Mouse (Mus musculus): ENCODE results near the gene Rraga. TPM values are rescaled to one million over a fixed set of nuclear protein-coding genes. Genes with fewer than 3 reads are reported as not detected.

The Rraga gene
- total RNA-seq (2022): 100 to 1,000 TPM; 106 to 122 (median 118) TPM

DNA sequence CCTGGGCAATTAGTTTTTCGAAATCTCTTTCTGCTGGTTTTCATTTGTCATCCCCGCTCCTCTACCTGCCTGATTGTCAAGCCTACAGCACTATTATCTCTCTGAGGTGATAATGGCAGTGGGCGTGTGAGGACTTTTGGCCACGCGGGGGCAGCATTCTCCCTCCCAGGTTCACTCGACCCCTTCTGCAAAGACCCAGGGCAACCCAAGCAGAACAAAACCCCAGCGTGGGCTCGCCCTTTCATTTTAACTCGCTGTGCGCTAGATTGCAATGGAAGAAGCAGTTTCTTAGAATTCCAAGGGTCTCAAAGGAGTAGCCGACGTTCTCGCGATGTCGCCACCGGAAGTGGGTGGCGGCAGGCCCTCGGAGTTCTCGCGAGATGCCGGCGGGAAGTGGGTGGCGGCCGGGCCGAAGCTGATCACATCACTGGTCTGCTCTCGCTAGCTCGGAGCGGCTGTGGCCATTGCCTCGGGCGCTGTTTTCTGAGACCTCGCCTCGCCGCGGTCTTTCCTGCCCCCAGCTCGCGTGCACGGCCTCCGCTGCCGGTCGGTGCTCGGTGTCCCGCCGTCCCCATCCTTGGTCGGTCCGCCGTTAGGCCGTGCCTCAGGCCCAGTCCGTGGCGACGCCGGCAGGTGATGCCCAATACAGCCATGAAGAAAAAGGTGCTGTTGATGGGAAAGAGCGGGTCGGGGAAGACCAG, at the start of gene Rraga:
Rraga (plus strand) TSS at position 386 of the 701 bp plus-strand sequence.
- peak; percentile 92 for DNase-seq

DNA sequence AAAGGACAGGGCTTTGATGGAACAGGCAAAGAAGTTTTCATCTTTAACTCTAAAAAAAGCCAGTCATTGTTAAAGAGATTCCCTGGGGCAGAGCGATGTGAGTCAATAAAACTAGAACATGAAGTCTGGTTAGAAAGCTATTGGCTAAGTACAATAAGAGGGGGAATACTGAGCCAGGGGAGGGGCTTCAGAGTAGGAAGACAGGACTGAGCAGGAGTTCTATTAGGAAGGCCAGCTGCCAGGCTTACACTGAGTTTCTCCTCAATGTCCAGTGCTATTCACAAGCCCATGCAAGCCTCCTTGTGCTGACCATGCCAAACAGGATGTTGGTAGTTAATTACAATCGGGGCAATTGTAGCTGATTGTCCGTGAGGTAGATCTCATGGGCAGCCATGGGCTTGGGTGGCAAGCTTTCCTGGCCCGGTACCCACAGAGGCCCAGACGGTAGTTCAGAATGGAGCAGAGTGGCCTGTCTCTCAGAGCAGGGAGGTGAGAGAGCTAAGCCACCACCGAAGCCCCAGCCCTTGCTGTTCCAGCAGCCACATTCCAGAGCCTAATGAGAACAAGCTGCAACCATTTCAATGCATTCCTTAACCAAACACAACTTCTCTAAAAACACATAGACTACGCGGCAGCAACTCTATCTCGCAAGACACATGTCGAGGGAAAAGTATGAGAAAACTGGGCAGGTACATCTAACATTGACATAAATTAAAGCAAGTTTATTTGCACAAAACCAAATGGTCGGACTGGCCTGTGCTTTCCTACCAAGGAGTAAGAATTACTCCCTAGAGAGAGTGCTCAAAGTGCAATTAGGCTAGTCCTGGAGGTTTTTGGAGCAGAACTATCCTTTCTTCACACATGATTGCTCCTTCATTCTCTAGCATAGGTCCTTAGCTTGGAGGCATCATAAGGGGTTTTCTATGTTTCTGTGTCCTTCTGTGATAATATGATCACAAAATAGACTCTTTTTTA, 48.0 kb upstream of the Rraga start:
- DNase-seq: no peak

DNA sequence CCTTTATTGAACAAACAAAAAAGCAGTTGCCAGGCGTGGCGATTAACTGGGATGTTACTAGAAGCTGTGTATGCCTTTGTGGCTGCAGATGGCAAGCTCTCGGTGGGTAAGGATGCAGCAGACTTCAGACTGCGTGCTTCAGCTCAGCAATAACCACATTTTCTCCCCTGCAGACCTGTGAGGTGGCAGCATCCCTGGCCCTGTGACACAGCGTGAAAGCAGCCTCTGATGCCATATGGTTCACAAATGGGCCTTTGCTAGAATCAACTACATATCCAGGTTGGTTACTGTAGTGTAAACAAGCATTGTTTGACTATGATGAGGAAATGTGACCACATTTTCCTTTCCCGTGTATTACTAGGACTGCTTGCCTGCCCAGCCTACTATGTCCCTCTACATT, 46.3 kb upstream of the Rraga start:
- no peak for DNase-seq

DNA sequence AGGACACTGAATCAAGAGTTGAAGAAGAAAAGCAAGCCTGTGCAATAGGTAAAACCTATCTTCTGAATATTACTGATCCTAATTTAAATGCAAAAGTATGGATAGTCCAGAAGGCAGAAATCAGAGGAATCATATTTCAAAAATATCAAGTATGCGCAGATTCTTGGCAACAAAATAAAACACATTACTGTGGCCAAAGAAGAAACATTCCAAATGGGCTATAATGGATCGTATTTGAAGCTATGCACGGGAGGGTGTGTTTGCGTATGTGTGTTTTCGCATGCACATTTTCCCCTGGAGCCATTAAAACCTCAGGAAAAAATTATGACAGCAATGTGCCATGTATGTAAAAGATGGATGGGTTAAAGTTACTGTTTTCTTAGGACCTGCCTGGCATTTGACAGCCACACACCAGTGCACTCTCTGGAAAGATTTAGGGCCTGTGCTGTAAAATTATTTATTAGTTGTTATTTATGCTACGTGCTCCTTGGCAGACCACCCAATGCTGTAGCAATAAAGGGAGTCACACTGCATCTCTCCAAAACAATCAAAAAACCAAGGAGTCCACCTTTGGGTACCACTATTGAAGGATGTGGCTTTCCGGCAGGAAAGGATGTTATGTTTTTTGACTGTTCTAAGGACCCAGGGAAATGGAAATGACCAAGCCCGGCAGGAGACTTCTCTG, 41.9 kb upstream of the Rraga start:
- DNase-seq: no peak

DNA sequence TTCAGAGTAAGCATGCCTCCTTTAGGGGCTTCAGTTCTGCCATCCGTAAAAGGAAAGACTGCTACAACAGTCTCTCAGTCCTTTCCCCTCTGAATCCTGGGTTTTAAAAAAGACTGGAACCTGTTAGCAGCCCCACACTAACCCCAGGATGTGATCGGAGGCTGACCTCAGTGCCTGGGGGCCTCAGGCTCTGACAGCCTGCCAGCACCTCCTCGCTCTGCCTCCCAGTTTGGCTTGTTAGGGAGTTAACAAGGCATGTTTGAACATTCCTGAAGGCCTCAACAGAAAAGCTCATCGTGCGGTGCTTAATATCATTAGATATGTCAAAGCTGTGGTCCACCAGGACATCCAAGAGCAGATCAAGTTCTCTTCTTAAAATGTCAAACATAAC, 41.4 kb upstream of the Rraga start:
- no peak for DNase-seq

DNA sequence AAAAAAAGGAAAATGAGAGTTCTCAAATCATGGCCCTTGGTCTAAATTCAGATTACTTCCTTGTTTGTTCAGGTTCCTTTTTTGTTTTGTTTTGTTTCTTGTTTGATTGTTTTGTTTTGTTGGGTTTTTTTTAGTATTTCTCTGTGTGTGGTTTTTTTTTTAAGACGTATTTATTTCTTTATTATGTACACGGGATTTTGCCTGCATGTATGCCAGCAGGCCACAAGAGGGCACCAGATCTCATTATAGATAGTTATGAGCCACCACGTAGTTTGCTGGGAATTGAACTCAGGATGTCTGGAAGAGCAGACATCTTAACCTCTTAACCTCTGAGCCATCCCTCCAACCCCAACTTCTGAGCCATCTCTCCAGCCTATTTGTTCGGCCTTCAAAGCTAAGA, 37.5 kb upstream of the Rraga start:
- no peak for DNase-seq

DNA sequence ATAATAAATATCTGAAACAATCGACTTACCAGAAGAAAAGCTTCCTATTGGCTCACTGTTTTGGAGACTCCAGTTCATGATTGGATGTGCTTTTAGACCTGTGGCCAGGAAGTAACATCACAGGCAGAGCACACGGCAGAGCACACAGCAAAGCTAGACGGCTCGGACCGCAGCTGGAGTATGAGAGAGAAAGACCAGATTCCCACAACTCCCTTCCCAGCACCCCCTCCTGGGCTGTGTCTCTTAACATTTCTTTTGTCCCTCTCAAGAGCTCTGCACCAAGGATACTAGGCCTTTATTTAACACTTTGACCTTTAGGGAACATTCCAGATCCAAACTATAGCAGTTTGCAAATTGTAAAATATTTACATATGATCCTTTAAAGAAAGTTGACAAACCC, 36.5 kb upstream of the Rraga start:
- no peak for DNase-seq

DNA sequence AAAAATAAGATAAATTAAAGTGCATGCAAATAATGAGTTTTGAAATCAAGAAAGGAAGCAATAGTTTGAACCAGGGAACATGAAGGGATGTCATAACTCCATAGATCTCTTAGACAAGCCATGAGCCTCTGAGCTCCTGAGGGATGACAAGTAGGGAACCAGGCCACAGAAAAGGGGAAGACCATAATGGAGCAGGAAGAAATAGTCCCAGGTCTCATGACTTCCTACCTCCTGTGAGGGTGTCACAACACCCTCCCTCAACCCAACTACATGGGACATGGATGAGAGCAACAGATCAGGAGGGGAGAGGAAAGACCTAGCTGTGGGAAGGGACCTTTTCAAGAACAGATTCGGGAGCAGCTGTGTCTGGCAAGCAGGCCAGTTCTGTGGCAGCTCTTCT, 33.9 kb upstream of the Rraga start:
- DNase-seq: no peak

DNA sequence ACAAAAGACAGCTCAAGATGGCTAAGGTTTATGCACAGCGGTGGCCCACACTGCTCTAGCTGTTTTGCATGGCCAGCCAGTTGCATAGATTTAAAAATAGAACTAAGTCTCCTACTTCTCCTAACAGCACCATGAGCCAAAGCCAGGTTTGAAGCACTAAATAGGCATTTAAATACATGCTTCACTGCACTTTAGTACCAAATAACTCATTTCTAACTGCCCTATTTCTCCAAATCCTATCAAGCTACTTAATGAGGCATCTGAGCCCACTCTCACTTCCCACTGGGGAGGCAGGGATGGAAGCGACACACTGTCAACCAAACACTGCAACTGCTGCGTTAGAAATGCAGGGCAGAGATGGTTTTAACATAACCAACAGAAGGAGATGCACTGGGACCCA, 31.5 kb upstream of the Rraga start:
- DNase-seq: no peak

DNA sequence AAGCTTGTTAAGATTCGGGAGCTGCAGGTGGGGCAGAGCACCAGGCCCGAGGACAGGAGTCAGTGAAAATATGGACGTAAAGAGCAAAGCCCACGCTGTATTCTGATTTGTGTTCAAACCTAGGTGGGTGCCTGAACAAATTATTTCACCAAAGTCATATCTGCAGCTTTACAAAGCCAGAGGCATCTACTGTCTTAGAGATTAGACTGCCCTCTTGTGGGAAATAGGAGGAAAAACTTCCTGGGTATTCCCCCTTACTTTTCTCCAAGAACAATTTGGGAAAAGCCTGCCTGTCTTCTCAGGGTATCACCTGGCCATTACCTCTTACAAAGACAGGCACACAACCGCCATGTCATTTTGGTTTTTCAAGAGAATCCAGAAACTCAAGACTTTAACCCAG, 29.9 kb upstream of the Rraga start:
- no peak for DNase-seq

DNA sequence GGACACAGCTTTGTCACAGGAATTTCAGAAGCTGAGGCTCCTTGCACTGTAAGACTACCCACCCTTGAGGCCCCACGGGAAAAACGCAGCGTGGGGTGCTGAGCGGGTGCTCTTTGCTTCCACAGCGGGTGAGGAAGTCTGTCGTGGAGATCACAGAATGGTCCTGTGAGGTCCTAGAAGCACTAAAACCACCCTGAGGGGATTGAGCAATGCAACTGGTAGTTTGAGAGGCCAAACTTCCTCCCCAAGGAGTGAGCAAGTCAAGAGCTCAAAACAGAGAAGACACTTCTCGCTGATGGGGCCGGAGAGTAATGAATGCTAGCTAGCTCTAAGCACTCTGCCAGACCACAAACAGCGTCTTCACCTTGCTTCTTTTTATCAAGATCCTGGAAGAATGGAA, 27.1 kb upstream of the Rraga start:
- no peak for DNase-seq

DNA sequence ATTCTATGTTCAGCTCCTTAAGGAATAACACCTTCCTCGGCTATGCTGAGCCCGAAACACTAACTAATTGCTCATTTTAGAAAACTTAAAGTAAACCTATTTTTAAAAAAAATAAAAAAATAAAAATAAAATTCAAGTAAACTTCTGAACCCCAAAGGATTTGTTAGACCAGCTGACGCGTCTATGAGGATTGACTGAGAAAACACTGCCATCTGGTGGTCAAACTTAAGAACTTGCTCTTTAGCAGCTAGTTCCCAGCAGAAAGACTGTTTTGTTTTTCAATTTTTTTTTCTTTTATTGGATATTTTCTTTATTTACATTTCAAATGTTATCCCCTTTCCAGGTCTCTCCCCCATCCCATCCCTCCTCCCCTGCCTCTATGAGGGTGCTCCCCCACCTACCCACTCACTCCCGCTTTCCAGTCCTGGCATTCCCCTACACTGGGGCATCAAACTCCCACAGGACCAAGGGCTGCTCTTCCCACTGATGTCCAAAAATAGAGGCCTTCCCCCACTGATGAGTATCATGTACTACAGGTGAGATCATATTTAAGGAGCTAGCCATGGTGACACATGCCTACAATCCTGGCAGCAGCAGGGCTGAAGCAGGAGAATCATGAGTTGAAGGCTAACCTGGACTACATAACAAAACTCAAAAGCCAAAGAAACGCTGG, 20.3 kb upstream of the Rraga start:
- no peak for DNase-seq

DNA sequence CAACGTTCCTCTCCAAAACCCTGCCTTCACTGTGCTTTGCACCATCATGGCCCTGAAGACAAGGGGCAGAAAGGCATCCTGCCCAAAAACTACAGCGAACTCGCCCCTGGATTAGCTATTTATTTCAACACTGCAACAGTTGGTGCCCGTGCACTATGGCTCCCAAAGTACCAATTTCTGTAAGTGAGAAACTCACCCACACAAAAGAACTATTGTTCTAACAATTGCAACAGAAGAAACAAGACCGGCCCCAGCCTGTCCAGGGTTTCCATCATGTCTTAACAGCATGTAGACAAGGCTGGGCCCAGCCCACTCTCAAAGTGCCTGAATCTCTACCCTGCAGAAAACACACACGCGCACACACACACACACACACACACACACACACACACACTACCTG, 18.1 kb upstream of the Rraga start:
- DNase-seq: no peak

DNA sequence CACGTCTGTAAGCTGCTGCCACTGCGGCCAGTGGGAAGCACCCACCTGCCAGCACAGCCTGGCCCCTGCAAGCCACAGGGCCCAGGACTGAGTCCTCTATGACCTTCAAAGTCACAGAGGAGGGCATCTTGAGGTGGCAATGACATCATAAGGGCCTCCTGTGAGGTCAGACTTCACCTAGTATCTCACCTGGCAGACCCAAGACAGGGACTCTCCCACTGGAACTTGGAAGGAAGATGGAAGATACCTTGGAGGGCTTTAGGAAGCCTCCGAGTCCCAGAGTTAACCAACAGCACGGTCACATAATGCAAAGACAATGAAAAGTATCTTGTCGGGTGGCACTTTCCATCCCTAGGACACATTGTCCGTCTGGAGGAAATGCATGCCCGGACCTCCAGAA, 17.2 kb upstream of the Rraga start, which contains the start of gene Saxo1:
Saxo1 (minus strand) TSS at position 101 of the 400 bp plus-strand sequence.
- DNase-seq: no peak

DNA sequence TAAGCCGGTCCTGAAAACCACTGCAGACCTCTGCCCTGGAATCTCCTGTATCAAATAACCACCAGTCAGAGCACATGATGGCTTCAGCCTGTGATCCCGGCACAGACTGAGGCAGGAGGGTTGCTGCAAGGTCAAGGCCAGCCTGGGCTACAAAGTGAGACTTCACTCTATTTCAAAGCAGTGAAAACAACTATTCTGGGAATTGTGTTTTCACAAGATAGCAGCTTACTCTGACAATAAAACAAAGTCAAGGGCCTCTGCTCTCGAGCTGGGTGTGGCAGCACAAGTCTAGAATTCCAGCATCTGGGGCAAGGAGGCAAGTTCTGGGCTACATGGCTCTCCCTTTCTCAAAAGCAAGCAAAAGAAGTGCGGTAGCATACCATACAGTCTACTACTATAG, 16.5 kb upstream of the Rraga start:
- DNase-seq: no peak

DNA sequence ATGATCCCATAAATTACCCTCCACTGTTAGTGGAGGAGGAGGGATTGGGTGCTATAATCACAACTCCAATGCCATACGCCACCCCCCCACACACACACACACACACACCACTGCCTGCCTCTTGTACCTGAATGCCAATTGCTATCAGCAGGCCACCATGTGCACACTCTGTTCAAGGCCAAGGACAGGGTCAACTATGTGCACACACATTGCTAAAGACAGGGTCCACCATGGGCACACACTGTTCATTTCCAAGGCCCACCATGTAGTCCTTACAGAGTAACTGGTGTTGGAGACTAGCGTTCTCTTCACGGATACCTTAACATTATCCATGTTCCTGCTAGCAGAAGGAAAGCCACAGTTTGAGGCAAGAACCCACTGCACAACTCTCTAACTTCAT, 14.4 kb upstream of the Rraga start:
- DNase-seq: no peak

DNA sequence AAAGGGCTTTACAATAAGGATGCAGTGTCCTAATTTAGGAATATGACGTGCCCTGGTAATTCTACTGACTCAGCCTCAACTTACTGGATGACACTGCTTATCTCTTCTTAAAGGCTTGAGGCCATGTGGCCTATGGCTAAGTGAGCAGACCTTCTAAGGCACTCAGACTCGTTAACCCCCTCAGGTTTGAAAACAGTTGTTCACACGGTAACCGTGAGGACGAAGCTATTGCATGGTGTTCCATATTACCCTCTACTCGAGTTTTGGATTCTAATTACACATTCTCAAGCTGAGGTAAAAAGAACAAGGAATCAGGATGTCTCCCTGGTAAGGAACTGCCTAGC, 557 bp upstream of the Rraga start:
- no peak for DNase-seq

DNA sequence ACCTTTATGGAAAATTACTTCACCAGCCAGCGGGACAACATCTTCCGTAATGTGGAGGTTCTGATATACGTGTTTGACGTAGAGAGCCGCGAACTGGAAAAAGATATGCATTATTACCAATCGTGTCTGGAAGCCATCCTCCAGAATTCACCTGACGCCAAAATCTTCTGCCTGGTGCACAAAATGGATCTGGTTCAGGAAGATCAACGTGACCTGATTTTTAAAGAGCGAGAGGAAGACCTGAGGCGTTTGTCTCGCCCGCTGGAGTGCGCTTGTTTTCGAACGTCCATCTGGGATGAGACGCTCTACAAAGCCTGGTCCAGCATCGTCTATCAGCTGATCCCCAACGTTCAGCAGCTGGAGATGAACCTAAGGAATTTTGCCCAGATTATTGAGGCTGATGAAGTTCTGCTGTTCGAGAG, 663 bp downstream of the Rraga start:
- no peak for DNase-seq

DNA sequence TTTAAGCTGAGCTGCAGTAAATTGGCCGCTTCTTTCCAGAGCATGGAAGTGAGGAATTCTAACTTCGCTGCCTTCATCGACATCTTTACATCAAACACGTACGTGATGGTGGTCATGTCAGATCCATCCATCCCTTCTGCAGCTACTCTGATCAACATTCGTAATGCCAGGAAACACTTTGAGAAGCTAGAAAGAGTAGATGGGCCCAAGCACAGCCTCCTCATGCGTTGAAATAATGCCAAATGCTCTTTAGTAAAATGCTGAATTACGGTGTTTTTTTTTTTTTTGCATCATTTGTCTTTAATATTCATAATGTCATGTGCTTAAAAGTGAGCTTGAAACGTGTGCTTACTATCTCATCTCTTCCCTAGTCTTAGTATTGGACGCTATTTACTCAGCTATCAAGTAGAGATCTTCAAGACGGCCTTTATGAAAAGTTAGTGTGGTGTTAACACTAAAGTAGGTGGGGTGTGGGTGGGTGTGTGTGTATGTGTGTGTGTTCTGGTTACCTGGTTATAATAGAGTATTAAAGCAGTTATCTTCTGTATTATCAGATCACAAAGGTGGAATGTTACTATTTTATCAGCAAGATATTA, 1.3 kb downstream of the Rraga start:
- DNase-seq: no peak

DNA sequence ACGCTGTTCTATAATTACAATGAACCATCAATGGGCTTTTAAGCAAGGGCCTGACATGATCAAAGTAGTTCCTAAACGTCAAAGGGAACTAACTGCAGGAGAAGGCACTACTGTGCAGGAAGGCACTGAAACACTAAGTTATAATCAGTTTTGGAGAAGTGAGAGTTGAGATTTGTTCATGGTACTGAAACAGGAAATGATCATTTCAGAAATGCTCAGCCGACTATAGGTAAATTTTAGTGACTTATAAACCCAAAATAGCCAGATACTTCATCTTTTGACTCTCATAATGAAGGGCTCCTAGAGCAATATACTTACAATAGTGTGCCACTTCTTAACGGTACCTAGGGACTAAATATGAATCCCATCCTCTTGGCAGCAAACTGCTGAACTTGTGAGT, 4.6 kb downstream of the Rraga start:
- DNase-seq: no peak

DNA sequence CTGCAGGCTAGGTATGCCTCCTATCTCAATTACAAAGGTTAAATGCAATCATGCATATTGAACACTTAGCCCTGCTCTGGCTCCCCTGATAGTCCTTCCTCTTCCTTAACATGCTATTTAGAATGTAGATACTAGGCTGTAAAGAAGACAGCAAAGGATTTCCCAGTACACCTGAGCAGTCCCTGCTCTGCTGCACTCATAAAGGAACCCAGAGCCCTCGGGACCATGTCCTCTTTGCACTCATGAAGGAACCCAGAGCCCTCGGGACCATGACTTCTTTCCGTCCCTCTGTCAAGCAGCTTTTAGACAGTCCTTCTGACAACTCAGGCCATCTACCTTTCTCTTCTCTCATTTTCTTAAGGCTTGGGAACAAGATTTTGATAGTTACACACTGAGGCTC, 5.1 kb downstream of the Rraga start:
- DNase-seq: no peak

DNA sequence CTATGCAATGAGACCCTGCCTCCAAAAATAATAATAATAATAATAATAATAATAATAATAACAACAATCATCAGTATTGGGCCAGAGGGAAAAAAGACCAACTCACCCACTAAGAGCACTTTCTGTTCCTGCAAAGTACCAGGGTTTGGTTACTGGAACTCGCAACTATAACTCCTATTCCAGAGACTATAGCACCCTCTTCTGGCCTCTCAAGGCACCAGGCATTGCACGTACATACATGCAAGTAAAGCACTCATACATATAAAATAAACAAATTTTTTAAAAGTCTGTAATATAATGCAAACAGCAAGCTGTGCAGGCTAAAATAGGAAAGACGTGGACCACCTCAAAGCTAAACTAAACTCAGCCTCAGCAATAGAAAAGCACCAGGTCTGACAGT, 12.8 kb downstream of the Rraga start:
- no peak for DNase-seq

Data from adrenal gland, adult 8-10 months (tissue).